Mouse (Mus musculus): Measurements from ENCODE around the gene Tshz2.

Tshz2 gene

DNA sequence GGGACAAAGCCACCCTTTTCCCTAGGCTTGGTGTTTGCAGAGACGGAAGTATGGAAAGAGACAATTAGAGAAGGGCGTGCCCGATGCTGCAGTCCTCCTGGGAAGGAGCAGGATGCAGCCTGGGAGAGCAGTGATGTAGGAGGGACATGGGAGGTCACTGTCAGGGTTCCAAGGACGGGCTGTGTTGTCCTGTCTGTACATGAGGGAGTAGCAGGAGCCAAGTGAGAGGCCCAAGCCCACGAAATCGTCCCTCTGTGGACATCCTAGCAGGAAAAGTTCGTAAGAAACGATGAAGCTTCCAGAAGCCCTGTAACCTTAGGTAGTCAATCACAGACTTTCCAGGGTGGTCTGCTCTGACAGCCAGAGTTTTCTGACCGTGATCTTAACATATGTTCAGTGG, 408.3 kb downstream of the Tshz2 start:
- DNase-seq (ENCODE audit: low read depth, low spot score): no peak

DNA sequence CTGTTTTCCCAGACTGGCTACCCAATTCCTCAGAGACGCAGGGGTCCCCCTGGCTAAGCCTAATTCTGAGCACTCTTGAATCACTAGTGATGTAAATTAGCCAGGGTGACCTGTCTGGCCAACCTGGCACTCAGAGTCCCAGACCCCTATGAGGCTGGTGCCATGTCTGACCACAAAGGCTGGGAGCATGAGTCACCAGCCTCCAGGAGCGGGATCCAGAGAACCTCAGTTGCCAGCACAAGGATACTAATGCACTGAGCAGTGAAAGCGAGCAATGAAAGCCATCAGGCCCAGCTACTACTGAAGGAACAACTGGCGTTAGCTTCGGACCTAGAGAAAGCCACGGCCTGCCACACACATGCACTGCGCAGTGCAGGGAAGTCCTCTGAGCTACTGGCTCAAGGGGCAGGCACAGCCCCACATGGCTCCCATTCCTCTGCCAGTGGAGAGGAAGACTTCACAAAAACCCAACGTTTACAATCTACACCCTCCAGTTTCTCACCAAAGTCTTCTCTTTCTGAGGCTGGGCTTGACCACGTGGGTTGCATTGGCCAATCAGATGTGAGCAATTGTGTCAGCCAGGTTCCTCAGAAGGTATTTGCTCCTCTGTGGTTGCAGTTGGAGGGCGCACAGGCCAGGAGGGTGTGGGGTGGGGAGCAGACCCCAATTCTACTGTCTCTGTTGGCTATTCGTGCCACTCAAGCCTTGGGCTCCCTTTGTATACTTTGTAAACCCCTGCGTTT, 409.8 kb downstream of the Tshz2 start:
- DNase-seq (ENCODE audit: low read depth, low spot score): no peak

DNA sequence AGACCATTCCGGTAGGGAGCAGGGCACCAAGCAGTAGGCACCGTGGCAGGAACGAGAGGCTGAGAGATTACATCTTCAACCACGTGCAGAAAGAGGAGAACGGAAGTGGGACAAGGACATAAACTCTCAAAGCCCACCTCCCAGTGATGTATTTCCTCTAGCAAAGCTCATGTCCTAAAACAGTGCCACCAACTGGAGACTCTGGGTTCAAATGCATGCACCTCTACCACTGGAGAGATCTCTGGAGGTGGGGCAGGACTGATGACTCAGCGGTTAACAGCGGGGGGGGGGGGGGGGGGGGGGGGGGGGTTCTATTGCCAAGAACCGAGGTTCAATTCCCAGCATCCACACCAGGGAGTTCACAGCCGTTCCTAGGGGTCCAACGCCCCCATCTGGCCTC, 410.5 kb downstream of the Tshz2 start:
- no peak for DNase-seq (ENCODE audit: low read depth, low spot score)

DNA sequence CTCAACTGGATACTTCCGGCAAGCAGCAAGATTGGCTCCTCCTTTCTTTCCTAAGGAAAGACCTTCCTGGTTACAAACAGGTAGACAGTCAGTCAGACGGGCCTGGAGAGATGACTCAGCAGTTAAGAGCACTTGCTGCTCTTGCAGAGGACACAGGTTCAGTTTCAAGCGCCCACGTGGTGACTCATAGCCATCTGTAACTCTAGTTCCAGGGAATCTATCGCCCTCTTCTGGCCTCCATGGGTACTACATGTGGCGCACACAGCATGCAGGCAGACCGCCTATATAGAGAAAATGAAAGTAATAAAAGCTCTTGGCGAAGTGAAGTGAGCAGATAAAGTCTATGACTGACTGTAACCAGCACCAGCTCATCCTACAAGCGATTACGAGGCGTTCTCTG, 413.1 kb downstream of the Tshz2 start:
- DNase-seq (ENCODE audit: low read depth, low spot score): no peak

DNA sequence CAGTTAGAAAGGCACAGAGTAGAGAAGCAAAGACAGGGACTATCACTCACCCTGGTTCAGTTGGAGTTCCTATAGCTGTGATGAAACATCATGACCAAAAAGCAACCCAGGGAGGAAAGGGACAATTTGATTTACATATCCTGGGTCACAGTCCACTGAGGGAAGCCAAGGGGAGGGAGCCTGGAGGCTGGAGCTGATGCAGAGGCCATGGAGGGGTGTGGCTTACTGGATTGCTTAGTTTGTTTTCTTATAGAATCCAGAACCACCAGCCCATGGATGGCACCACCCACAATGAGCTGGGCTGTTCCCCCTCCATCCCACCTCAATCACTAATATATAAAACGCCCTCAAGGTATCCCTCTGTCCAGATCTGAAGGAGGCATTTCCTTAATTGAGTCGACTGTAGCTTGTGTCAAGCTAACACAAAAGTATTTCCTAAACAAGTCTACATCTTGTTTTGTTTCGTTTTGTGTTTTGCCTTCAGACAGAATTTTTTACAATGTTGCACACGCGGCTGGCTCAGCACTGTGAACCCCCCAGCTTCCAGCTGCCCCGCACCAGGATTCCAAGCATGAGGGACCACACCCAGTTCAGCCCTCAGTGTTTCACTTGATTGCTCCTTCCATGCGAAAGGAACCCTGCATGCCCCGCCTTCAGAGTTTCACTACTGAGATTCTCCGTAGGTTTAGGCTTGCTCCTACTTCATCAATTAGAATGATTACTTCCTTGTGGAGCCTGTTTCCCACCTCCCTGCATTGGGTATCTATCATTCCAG, 413.7 kb downstream of the Tshz2 start:
- DNase-seq (ENCODE audit: low read depth, low spot score): no peak

DNA sequence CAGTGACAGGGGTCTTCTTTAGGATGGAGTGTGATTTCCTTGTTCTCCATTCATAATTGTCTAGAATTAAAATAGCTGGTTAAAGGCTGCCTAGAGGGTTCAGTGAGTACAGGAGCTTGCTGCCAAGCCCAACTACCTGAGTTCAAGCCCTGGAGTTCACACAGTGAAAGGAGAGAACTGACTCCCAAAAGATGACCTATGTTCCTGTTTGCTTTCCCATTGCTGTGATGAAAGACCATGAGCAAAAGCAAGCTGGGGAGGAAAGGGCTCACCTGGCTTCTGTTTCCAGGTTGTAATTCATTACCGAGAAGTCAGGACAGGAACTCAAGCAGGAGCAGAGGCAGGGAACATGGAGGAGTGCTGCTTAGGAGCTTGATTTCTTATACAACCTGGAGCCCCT, 416.0 kb downstream of the Tshz2 start:
- no peak for DNase-seq (ENCODE audit: low read depth, low spot score)

DNA sequence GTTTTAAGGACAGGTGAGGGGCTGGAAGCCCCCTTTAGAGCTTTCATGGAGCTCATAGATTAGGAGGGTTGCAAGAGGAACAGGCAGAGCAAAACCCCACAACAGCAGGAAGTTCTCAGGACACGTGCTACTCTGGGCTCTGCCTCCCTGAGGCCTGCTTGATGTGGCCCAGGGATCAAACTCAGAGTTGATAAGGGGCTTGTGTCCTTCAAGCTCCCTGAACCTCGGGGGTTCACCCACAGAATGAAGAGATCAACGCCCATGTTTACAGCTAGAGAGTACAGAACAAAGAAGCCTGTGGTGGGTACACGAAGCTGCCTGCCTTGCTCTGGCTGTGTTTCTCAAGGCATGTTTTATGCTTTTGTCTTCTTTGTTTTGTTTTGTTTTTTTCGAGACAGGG, 417.8 kb downstream of the Tshz2 start:
- no peak for DNase-seq (ENCODE audit: low read depth, low spot score)

DNA sequence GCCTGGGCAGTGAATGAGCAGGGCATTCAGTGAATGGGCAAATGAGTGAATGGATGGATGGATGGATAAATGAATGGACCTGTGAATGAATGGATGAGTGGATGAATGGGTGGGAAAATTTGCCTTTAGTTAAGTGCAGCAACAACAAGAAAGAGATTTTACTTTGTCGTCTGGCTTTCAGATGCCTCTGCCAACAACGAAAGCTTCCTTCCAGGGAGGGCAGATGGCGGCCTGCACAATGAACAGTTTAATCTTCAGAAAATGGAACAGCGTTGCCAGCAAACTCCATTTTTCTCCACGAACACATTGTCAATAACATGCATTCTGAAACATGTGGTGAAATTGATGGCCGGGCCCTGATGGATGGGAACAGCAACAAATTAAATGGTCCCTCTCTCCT, 418.6 kb downstream of the Tshz2 start:
- peak; percentile 25 for DNase-seq (ENCODE audit: low read depth, low spot score)

DNA sequence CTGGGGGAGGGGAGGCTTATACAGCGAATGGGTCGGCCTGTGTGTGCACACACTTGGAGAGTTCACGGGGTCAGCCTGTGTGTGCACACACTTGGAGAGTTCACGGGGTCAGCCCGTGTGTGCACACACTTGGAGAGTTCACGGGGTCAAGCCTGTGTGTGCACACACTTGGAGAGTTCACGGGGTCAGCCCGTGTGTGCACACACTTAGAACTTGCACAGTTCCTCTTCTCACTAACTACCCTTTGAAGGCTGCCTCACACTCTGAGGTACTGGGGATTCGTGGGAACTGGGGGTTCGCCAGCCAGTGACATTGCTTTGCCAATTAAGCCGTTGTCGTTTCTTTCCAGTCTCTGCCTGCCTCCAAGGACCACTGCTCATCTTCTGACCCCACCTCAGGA, 422.1 kb downstream of the Tshz2 start:
- DNase-seq (ENCODE audit: low read depth, low spot score): no peak

DNA sequence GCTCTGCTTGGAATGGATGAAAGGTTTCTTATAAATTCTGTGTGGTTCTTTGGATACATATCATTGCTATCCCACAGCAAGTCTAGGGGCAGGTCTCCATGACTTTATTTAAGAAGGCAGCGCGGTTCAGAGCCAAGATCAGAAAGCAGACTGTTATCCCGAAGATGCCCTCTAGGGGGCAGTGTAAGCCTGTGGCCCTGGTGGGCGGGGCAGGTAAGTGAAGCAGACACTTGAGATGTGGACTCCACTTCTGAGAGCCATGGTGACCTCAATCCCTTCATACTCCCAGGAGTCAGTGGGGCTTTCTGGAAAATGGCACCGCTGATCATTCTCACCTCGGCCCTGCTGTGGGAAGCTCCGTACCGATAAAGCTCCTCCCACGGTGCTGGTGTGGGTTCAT, 422.6 kb downstream of the Tshz2 start:
- DNase-seq (ENCODE audit: low read depth, low spot score): peak; percentile 13

DNA sequence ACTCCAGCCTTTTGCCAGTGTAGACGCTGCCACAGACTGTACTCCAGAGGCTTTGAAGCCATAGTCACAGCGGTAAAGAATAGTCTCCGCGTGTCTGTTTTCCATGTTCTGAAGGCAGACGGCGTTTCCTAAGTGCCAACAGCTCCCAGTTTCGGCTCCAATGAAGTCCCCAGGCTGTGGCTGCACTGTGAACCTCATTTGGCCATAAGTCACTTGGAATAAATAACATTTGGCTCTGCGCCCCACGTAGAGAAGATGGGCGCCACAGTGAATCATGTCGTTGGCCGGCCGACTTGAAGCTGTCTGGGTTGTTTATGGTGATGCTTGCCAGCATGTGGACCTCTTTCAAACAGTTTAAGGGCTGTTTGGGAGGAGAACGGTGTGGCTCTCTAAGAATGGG, 426.0 kb downstream of the Tshz2 start:
- no peak for DNase-seq (ENCODE audit: low read depth, low spot score)

DNA sequence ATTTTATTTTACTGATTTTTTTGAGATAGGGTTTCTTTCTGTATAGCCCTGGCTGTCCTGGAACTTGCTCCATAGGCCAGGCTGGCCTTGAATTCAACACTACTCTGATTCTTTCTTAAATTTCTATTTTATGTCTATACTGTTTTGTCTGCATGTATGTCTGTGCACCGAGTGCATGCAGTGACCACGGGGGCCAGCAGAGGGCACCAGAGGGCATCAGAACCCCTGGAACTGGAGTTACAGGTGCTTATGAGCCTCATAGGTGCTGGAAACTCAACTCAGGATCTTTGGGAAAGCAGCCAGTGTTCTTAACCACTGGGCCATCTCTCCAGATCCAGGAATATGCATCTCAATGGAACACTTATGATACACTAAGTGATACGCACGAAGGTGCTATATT, 427.3 kb downstream of the Tshz2 start:
- no peak for DNase-seq (ENCODE audit: low read depth, low spot score)

DNA sequence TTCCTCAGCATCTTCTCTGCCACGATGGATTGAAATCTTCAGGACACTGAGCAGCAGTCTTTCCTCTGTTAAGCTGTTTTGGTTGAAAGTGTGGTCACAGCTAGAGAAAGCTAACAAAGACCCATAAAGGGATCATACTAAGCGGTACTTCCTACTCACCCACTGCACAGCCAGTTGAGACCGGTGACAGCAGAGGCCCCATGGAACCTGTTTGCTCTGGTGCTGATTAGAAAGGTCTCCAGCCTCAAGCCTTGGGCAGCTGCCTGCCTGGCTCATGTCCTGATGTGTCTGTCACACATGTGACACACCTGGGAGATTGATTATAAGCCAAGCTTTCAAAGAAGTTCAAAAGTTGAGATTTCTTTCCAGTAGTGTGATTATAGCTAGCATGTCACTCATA, 429.6 kb downstream of the Tshz2 start:
- no peak for DNase-seq (ENCODE audit: low read depth, low spot score)

DNA sequence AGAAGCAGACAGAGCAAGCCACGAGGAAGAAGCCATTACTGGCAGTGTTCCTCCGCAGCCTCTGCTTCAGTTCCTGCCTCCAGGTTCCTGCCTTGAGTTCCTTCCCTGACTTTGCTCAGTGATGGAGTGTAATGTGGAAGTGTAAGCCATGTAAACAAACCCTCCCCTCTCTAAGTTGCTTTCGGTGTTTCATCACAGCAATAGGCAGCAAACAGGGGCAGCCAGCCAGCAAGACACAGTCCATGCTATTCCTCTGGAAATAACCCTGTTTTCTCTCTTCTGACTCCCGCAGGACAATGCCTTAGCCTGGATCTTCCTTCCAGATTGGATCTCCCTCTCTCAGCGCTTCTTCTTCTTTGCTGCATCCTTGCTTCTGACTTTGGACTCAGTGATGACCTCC, 437.2 kb downstream of the Tshz2 start:
- no peak for DNase-seq (ENCODE audit: low read depth, low spot score)

DNA sequence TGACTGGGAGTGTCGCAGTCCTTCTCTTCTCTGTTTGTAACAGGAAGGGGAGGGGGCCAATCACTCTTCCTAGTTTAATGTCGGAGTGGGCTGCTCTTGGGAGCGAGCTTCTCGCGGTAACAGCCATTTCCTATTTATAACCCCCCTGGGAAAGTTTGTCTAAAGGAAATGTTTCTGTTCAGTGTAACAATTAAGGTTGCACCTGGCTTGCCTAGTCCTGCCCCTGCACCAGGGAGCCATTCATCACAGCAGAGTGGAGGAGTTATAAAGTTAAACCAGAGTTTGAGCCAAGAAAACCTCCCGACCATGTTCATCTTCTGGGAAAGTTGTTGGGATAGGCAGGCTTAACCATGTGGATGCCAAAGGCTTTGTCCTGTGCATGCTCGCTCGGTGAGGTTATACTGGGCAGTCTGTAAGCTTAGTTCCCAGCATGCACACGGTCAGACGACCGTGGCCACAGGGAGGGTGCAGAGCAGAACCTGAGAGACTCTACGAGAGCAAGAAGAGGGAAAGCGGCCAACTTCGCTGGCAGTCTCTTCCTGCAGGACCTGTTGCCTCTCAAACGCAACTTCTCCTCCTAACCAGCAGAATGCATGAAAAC, 437.9 kb downstream of the Tshz2 start:
- DNase-seq (ENCODE audit: low read depth, low spot score): no peak

DNA sequence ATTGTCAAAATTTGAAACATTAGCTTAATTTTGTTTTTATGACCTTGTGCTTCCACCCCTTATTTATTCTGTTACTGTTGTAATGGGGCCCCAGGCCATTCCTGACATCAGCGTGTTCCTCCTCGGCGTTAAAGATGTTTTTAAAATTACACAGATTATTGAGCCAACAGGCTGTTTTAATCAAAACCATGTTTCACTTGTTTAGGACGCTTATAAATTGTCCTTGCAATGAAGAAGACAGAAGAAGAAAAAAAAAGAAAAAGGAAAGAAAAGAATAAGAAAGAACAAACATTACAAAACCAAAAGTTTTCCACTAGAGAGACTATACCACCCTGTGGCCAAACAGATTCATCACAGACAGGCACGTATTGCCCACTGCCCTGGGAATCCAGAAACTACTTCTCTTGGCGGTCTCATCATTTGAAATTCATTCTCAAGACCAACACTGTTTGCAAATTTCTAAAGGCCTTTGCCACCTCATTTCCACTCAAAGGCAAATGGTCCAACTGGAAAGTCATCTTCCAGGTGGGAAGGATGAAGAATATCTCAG, 444.2 kb downstream of the Tshz2 start:
- no peak for DNase-seq (ENCODE audit: low read depth, low spot score)

DNA sequence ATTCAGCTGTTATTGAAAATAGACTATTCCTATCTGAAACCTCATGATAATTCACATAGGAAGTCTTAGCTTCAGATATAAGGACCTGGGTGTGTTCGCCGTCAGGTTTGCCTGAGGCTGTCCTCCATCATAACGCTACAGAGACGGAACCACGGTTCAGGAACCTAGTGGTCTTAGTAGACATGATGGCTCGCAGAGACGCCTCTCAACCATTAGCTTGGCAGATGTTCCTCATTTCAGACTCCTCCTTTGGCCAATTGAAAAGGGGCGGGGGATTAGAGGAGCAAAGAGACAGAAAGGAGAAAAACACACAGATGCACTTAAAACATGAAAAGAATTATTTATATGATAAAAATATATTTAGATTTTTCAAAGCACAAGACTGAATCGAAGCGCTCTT, 445.2 kb downstream of the Tshz2 start:
- DNase-seq (ENCODE audit: low read depth, low spot score): no peak

DNA sequence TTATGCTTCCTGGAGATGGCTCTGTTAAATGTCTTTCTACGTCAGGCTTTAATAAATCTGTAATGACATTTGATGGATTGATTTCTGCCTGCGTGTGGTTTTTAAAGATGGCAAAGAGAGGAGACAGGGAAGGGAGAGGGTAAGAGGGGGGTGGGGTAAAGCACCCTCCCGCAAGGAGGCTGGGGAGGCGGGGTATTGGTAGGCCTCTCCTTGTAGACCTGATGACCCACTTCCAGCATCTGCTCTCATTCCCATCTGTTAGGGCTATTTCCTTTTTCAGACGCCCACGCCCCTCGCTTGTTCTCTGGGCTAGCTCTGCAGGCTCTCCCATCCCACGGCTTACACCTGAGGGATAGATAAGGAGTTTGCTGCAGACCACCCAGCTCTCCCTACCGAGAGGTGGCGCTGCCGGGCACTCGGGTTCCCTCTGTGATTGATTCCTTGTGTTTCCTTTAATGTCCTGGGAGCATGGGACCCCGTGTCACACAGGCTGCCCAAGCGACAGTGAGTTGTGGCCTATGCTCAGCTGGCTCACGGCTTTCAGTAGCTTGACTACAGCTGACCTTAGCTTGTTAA, 445.7 kb downstream of the Tshz2 start:
- peak; percentile 29 for DNase-seq (ENCODE audit: low read depth, low spot score)

DNA sequence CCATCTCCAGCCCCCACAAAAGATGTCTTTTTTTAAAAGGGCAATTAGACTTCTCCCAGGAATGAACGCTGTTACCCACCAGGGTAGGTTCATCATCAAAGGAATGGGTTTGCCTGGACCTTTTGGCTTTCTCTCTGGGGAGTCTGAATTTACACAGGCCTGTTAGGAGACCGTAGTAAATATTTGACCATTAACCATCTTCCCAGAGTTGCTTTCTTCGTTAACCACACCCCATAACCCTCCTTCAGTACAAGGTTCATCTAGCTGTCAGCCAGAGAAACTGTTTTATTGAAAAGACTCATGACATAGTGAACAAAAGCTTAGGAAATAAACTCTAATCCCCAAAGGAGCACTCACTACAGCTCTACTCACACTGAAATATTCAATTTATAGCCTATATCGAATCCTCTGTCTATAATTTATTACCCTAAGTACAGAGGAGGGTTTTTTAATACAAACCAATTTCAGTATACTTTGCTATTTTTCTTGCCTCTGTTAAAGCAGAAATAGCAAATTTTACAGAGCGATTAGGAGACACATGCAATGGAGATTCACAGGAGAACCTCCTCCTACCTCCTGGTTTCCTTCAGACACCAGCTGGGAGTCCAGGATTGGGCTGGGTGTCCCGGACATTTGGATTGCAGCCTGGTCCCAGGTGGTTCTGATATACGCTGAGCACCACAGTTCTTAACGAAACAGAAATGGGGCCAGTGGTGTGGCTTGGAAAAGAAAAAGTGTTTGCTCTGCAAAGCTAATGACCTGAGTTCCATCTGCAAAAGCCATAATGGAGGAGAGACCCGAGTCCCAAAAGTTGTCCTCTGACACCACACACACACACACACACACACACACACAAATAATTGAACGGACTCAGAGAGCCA, 459.0 kb downstream of the Tshz2 start:
- DNase-seq (ENCODE audit: low read depth, low spot score): no peak

DNA sequence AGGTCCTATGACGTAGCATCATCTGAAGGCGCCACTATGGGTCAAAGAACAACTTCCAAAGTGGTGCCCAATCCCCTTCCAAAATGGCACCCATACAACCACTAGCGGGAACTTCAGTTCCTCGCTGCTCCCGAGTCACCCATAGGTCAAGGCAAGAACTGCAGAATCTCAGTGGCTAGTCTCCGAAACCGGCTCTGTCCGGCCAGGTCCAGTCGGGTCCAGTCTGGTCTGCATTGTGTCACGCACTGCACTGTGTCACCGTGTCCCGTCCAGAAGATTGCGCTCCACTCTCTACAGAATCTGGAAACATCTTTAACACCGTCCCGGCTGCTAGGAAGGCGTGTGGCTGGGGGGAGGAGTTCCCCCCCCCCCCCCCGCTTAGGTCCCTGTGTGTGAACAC, 461.4 kb downstream of the Tshz2 start:
- no peak for DNase-seq (ENCODE audit: low read depth, low spot score)

DNA sequence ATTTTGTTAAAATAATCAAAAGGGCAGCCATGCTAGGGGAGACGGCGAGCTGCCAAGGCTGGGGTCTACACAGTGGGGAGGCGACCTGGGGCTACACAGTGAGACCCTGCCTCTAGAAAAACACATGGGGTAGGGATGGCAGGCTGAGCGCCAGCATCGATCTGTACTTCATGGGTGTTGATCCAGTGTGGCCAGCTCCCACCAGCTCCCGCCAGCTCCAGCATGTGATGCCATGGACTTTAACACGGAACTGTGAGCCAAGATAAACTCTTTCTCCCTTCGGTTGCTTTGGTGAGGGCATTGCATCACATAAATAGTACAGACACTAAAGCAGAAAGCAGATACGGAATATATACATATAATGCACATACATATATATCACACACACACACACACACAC, 462.1 kb downstream of the Tshz2 start:
- no peak for DNase-seq (ENCODE audit: low read depth, low spot score)
